Mouse (Mus musculus) liver, embryonic 12.5 days (tissue): ENCODE measurements around the gene Btn1a1. TPM values are rescaled to one million over a fixed set of nuclear protein-coding genes. Genes with fewer than 3 reads are reported as not detected.

ENCODE experiments used
- ATAC-seq: fragments of 200-750 bp; cut with Nextera tagmentation; 2 replicates; pipeline ENCODE4 v1.8.0; 2017; ENCODE audit warnings: moderate number of reproducible peaks, mild to moderate bottlenecking, moderate library complexity
- H3K27ac ChIP-seq: fragments of 300-500 bp; sonication (generic); 2 replicates; pipeline ENCODE4 v1.5.1; 2016; ENCODE audit warnings: mild to moderate bottlenecking
- H3K27me3 ChIP-seq: fragments of 300-500 bp; sonication (generic); replicated peaks from 2 replicates; pipeline ENCODE4 v1.6.1; 2016; ENCODE audit warnings: mild to moderate bottlenecking, moderate library complexity
- H3K36me3 ChIP-seq: fragments of 300-500 bp; sonication (generic); 2 replicates; pipeline ENCODE4 v1.6.1; 2016; ENCODE audit warnings: mild to moderate bottlenecking, moderate library complexity
- H3K4me1 ChIP-seq: fragments of 300-500 bp; sonication (generic); 2 replicates; pipeline ENCODE4 v1.6.1; 2016
- H3K4me2 ChIP-seq: fragments of 300-500 bp; sonication (generic); 2 replicates; pipeline ENCODE4 v1.6.1; 2016; ENCODE audit warnings: mild to moderate bottlenecking, moderate library complexity
- H3K4me3 ChIP-seq: fragments of 300-500 bp; sonication (generic); 2 replicates; pipeline ENCODE4 v1.5.1; 2016; ENCODE audit warnings: mild to moderate bottlenecking, moderate library complexity
- H3K9ac ChIP-seq: fragments of 300-500 bp; sonication (generic); 2 replicates; pipeline ENCODE4 v1.6.1; 2016; ENCODE audit warnings: mild to moderate bottlenecking, moderate library complexity
- H3K9me3 ChIP-seq: fragments of 300-500 bp; sonication (generic); replicated peaks from 2 replicates; pipeline ENCODE4 v1.6.1; 2016; ENCODE audit warnings: mild to moderate bottlenecking, moderate library complexity
- WGBS: fragments of 180-500 bp; shearing (Covaris S2); methylation state at CpG from one replicate; pipeline ENCODE4 v1.1.7; 2016; ENCODE audit not compliant: insufficient replicate concordance; 5-methylcytosine and 5-hydroxymethylcytosine counted together
- polyA plus RNA-seq: library from polyadenylated mRNA; unstranded; fragments of >200 nt; fragmentation: Nextera tagmentation; extraction: Ambion mirVana; gene quantifications from 2 replicates; pipeline ENCODE4 v1.2.1, GENCODE M21; 2016

Gene Btn1a1
- polyA plus RNA-seq, 1 experiment from 2014 or later = 1.9 TPM

DNA sequence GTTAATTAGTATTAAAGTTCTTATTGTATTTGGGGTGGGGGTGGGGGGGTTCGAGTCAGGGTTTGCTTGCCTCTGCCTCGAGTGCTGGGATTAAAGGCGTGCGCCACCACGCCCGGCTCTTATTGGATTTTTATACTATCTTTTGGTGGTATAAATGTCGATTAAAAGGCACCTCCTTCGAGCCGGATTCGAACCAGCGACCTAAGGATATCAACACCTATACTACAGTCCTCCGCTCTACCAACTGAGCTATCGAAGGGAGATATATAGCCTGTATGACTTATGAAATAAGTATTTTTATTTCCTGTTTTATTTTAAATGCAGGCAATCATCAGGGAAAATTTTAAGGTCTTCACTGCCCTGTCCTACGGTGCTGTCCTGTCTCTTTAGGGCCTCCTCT is 38.8 kb downstream of the Btn1a1 start:
- H3K27me3 ChIP-seq = no peaks in the 10 kb centered on the region
- peaks cover 7% of the 10 kb centered on the region for H3K36me3 ChIP-seq
- H3K9me3 ChIP-seq = no peaks in the 10 kb centered on the region
- no peak overlapping the region for H3K9ac ChIP-seq
- no peak overlapping the region for H3K27ac ChIP-seq
- peak; percentile 68 for ATAC-seq
- 6% methylated on average over 14 of the region's 14 CpGs for WGBS
- no peak overlapping the region for H3K4me3 ChIP-seq
- peaks cover 70% of the 10 kb centered on the region for H3K4me1 ChIP-seq
- H3K4me2 ChIP-seq = peak overlapping the region; percentile 90

DNA sequence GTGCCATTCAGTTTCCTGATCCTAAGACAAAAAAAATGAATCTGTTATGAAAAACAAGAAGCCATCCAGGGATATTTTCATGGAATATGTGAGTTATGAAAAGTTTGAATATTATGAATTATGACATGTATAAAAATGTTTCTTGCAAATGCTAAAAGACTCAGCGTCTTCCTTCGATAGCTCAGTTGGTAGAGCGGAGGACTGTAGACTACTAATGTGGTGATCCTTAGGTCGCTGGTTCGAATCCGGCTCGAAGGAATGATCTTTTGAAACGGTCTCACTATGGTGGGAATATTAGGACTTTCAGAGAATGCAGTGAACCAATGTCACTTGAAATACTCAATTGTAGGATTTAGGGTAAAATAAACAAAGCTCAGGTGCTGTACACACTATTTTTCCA is 39.4 kb downstream of the Btn1a1 start:
- 3% methylated on average over 8 of the region's 8 CpGs for WGBS
- Histone ChIP-seq H3K9me3 (no peaks in the 10 kb centered on the region), H3K4me1 (peaks cover 70% of the 10 kb centered on the region), H3K27ac (peak overlapping the region; percentile 22; the same call in 1 of the 2 replicates), H3K27me3 (no peaks in the 10 kb centered on the region), H3K4me3 (peak overlapping the region; percentile 88), H3K4me2 (peak overlapping the region; percentile 90), H3K36me3 (peaks cover 13% of the 10 kb centered on the region), H3K9ac (peak overlapping the region; percentile 31)
- 0 out of 2 replicates have a peak, but pooled peaks have one; percentile 17 for ATAC-seq

DNA sequence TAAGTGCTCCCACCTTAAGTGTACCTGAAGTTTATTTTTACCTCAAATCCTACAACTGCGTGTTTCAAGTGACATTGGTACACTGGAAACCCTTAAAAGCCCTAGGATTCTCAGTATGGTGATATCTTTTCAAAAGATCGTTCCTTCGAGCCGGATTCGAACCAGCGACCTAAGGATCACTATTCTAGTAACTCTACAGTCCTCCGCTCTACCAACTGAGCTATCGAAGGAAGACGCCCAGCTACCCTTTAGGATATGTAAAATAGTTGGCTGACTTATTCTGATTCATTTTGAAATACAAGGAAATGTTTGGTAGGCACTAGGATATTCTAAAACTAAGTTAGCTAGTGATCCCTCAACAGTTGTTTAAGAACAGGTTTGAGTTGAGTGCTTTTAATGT is 40.2 kb downstream of the Btn1a1 start:
- Histone ChIP-seq H3K4me1 (peaks cover 70% of the 10 kb centered on the region), H3K9ac (no peak overlapping the region), H3K4me2 (peak overlapping the region; percentile 90), H3K27me3 (no peaks in the 10 kb centered on the region), H3K9me3 (no peaks in the 10 kb centered on the region), H3K4me3 (peak overlapping the region; percentile 88), H3K36me3 (peaks cover 21% of the 10 kb centered on the region), H3K27ac (peak overlapping the region; percentile 75; the same call in 1 of the 2 replicates)
- WGBS = under 1% methylated on average over 9 of the region's 9 CpGs
- peak; percentile 69 for ATAC-seq

DNA sequence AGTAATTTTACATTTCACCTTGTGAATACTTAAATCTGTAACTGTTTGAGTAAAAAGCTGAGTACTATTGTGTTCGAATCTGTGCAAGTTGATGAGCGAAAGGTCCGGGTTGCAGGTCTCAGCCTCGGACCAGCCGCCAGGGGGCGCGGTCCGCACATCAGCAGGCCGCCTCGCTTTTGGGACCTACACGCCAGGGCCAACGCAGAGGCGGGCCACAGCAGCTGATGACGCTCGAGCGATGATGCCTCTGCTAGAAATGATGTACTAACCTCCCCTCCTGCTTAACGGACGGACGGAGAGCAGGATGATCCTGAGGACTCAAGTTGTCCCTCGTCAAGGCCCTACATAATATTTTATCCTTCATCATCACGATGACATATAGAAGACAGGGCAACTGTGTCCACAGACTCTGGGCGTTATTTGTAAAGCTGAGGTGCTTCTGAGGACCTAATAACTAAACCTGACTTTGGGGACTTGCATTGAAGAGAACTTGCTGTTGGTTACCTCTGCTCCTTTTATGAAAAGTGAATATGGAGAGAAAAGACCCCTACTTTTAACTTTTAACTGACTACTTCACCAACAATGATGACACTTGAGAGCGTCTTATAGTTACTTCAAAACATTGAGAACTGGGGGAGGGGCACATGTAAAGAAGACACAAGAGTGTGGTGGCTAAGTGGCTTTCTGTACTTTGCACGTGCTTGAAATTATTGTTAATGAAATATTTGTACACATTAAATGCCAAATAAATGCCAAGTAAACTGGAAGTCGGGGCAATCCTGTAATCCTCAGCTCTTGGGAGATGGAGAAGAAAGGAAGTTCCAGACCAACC is 41.0 kb downstream of the Btn1a1 start:
- H3K9ac ChIP-seq = peak overlapping the region; percentile 53
- H3K4me3 ChIP-seq = peak overlapping the region; percentile 88
- peak overlapping the region; percentile 90 for H3K4me2 ChIP-seq
- under 1% methylated on average over 25 of the region's 25 CpGs for WGBS
- H3K9me3 ChIP-seq = no peaks in the 10 kb centered on the region
- H3K4me1 ChIP-seq = peaks cover 62% of the 10 kb centered on the region
- no peaks in the 10 kb centered on the region for H3K27me3 ChIP-seq
- peaks cover 29% of the 10 kb centered on the region for H3K36me3 ChIP-seq
- H3K27ac ChIP-seq = peak overlapping the region; percentile 75
- ATAC-seq = peak; percentile 68

GRCm38 (mm10) chr13:23424052-23424380 is 41.7 kb downstream of the Btn1a1 start:
- H3K27me3 ChIP-seq = no peaks in the 10 kb centered on the region
- H3K4me1 ChIP-seq = peaks cover 55% of the 10 kb centered on the region
- no peak for ATAC-seq
- peak overlapping the region; percentile 88 for H3K4me3 ChIP-seq
- no peaks in the 10 kb centered on the region for H3K9me3 ChIP-seq
- H3K27ac ChIP-seq = peak overlapping the region; percentile 74; the same call in 1 of the 2 replicates
- peak overlapping the region; percentile 90 for H3K4me2 ChIP-seq
- 4% methylated on average over 7 of the region's 7 CpGs for WGBS
- peak overlapping the region; percentile 55; the same call in 1 of the 2 replicates for H3K9ac ChIP-seq
- H3K36me3 ChIP-seq = peaks cover 36% of the 10 kb centered on the region

DNA sequence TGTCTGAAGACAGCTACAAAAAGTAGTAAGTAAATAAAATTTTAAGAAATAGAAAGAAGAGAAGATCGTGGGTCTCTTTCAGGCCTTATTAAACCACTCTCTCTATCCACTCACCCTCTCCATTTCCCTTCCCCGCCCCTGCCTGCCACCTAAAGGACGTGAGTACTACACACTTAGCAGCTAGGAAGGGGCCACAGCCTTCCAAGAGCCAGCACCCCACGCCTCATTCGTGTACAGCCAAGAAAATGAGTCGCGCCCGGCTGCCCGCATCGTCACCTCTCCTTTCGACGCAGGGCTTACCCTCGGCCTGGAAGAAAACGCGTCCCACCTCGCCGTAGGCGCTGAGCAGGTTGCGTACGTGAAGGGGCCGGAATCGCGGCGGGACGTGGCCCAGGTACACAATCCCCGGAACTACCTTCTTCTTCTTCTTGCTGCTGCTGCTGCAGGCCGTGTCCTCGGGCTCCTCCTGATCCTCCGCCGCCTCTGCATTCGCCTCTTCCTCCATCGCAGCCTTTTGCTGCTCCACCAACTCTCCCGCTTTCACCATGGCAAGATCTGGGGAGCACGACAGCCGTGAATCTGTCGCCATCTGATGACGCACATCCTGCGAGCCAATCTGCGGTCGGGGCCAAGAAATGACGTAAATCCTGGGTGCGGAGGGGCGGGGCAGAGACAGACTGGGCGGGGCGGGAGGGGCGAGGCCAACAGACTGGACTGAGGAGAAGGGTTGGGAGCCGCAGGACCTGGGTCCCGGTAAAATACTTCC is 42.2 kb downstream of the Btn1a1 start, which contains the start of gene Abt1:
Gene Abt1, minus strand, starts transcription at position 581 of the 766 bp plus-strand sequence.
- ATAC-seq = peak; percentile 61
- no peaks in the 10 kb centered on the region for H3K27me3 ChIP-seq
- under 1% methylated on average over 48 of the region's 48 CpGs for WGBS
- H3K36me3 ChIP-seq = peaks cover 42% of the 10 kb centered on the region
- peaks cover 52% of the 10 kb centered on the region for H3K4me1 ChIP-seq
- peak within 1 kb of the TSS; percentile 87 for H3K9ac ChIP-seq
- H3K9me3 ChIP-seq = no peaks in the 10 kb centered on the region
- peak within 1 kb of the TSS; percentile 88 for H3K4me3 ChIP-seq
- H3K27ac ChIP-seq = peak within 1 kb of the TSS; percentile 75
- H3K4me2 ChIP-seq = peak within 1 kb of the TSS; percentile 90

GRCm38 (mm10) chr13:23422351-23422750 is 43.4 kb downstream of the Btn1a1 start:
- Histone ChIP-seq H3K9ac (no peak overlapping the region), H3K4me3 (peak overlapping the region; percentile 88), H3K4me2 (peak overlapping the region; percentile 90), H3K9me3 (no peaks in the 10 kb centered on the region), H3K27ac (no peak overlapping the region), H3K36me3 (peaks cover 49% of the 10 kb centered on the region), H3K4me1 (peaks cover 42% of the 10 kb centered on the region), H3K27me3 (no peaks in the 10 kb centered on the region)
- 88% methylated on average over 16 of the region's 16 CpGs for WGBS
- ATAC-seq = no peak

- Histone ChIP-seq H3K36me3 (0 out of 2 replicates have a peak, but pooled peaks cover 1% of the 10 kb centered on the region), H3K9me3 (no peaks in the 10 kb centered on the region), H3K4me2 (peak overlapping the region; percentile 78), H3K9ac (peak overlapping the region; percentile 62), H3K27me3 (peaks cover 15% of the 10 kb centered on the region), H3K4me1 (peaks cover 28% of the 10 kb centered on the region), H3K4me3 (peak overlapping the region; percentile 62), H3K27ac (peak overlapping the region; percentile 27; the same call in 1 of the 2 replicates)
- 2% methylated on average over 28 of the region's 28 CpGs for WGBS
- peak; percentile 83 for ATAC-seq
Observed at GRCm38 (mm10) chr13:23412630-23413521, 52.8 kb downstream of the Btn1a1 start.

DNA sequence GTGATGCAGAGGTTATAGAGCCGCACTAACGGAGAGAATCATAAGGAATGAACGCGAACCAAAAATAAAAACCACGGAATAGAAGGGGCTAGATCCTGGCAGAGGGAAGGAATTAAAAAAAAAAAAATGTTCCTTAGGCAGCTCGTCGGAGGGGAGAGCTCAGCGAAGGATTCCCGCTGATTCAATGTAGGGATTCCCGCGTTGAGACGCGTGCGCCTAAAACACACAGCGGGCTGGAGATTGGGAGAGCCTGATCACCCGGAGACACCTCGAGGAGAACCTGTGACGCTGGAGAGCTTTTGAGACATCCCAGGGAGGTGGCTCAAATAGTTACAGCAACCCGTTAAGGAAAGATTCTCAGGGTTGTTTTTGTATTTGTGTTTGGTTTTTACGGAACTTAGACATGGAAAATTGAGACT is 53.5 kb downstream of the Btn1a1 start:
- peaks cover 16% of the 10 kb centered on the region for H3K27me3 ChIP-seq
- ATAC-seq = peak; percentile 48
- peaks cover 28% of the 10 kb centered on the region for H3K4me1 ChIP-seq
- 1% methylated on average over 20 of the region's 20 CpGs for WGBS
- peak overlapping the region; percentile 27; the same call in 1 of the 2 replicates for H3K27ac ChIP-seq
- H3K9ac ChIP-seq = peak overlapping the region; percentile 62
- peak overlapping the region; percentile 62 for H3K4me3 ChIP-seq
- peak overlapping the region; percentile 78 for H3K4me2 ChIP-seq
- H3K36me3 ChIP-seq = no peaks in the 10 kb centered on the region
- H3K9me3 ChIP-seq = no peaks in the 10 kb centered on the region

GRCm38 (mm10) chr13:23411311-23412210 is 54.1 kb downstream of the Btn1a1 start:
- H3K4me2 ChIP-seq = peak overlapping the region; percentile 78
- H3K4me1 ChIP-seq = peaks cover 28% of the 10 kb centered on the region
- peaks cover 16% of the 10 kb centered on the region for H3K27me3 ChIP-seq
- ATAC-seq = peak; percentile 59
- H3K27ac ChIP-seq = no peak overlapping the region
- H3K36me3 ChIP-seq = no peaks in the 10 kb centered on the region
- no peaks in the 10 kb centered on the region for H3K9me3 ChIP-seq
- H3K4me3 ChIP-seq = peak overlapping the region; percentile 62
- peak overlapping the region; percentile 62 for H3K9ac ChIP-seq
- 4% methylated on average over 29 of the region's 29 CpGs for WGBS
